Mouse (Mus musculus) layer of hippocampus, adult 8-10 months (tissue): ENCODE measurements around the gene Sry. TPM values are rescaled to one million over a fixed set of nuclear protein-coding genes. Genes with fewer than 3 reads are reported as not detected.

ENCODE experiments used
- DNase-seq, 2 experiments: peaks; one replicate each; pipeline ENCODE4 v3.0.0; 2022; ENCODE audit warnings: low spot score in 2 of 2
- total RNA-seq, 4 experiments: library from RNA; stranded (reverse); gene quantifications; 2 replicates each; pipeline ENCODE4 v1.2.4; 2022

The Sry gene
- total RNA-seq = not detected

GRCm38 (mm10) chrY:2663558-2663957, at the start of gene Sry:
Sry (minus strand) TSS chrY:2663658.
- DNase-seq = no peak

Other genes starting within 250 kb of the Sry start
- not detected for gene H2al2c, start 64.6 kb downstream of the Sry start, total RNA-seq
- not detected for gene H2al2b, start 57.0 kb upstream of the Sry start, total RNA-seq
- gene Gm4064, start 132.5 kb upstream of the Sry start, total RNA-seq = not detected
- not detected for gene Rbmy, start 167.0 kb upstream of the Sry start, total RNA-seq
- not detected for gene Gm10256, start 167.0 kb upstream of the Sry start, total RNA-seq
- gene Gm10352, start 237.3 kb upstream of the Sry start, total RNA-seq = not detected